Mouse (Mus musculus) urinary bladder, postnatal 4 days (tissue): ENCODE data around the gene Birc7.

ENCODE experiments used
- DNase-seq, 2 experiments: peaks; one replicate each; pipeline ENCODE4 v3.0.0; 2021 to 2022; ENCODE audit warnings: low spot score in 2 of 2

Birc7 gene

DNA sequence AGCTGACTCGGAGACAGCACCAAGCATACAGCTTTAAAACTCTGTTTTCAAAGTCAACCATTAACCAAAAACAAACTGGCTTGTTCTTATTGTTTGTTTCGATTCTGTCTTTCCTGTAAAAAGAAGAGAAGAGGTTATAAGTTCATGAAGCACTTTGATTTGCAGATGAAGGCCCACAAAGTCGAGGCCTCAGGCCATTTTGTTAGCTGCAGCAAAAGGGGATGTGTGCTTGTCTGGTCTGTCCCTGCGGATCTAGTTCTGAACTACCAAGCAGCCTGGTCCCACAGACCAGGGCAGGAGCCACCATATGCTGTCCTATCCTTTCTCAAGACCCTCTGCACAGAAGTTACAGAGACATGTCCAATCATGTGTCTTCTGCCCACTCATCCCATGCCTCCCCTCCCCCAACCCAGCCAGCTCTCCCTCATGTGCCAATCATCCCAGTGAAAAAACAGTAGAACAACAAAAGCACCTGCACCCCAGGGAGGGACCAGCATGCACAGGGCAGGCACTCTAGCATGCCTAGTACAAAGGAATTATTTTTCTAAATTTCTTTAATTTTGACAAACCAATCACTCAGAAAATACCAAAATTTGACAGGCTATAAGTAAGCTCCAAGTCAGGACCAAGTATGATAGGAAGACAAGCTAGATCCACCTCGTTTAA, 23.1 kb upstream of the Birc7 start:
- DNase-seq, result no peak

DNA sequence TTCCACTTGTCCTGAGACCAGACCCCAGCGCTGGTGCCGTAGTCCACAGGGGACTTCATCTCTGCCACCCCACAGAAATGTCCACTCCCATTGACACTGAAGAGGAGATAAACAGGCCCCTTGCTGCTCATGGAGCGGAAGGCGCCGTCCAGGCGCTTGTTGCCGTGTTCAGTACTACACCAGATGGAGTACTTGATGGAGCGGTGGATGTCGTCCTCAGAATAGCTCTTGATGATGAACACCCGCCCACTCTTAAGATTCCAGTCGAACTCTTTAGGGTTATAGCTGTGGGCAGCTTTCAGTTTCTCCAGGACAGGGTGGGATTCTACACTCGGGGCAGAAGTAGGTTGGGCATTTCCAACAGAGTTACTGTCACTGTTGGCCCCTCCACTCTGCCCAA, 17.9 kb upstream of the Birc7 start:
- DNase-seq, result no peak

DNA sequence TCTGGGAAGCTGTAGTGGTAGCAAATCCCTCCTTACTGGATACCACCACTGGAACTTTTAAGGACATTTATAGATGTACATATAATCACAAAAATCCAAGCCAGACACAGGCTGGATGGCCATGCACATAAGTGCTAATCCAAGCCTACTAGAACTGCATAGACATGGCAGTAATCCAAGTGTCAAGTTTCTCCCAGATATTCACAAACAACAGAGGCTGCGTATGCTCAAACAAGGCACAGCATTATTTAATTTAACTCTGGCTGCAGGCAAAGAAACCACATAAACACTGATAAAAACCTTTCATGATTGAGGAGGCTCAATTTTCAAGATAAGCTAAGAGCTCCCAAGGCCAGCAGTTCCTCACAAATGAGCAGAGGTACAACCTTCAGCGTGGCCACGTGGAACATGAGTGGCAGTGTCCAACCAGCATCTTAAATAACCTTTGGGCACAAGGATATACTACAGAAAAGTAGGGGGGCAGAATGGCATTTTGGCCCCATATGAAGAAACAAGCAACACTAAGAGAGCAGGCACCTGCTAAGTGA, 12.9 kb upstream of the Birc7 start:
- DNase-seq, result no peak

DNA sequence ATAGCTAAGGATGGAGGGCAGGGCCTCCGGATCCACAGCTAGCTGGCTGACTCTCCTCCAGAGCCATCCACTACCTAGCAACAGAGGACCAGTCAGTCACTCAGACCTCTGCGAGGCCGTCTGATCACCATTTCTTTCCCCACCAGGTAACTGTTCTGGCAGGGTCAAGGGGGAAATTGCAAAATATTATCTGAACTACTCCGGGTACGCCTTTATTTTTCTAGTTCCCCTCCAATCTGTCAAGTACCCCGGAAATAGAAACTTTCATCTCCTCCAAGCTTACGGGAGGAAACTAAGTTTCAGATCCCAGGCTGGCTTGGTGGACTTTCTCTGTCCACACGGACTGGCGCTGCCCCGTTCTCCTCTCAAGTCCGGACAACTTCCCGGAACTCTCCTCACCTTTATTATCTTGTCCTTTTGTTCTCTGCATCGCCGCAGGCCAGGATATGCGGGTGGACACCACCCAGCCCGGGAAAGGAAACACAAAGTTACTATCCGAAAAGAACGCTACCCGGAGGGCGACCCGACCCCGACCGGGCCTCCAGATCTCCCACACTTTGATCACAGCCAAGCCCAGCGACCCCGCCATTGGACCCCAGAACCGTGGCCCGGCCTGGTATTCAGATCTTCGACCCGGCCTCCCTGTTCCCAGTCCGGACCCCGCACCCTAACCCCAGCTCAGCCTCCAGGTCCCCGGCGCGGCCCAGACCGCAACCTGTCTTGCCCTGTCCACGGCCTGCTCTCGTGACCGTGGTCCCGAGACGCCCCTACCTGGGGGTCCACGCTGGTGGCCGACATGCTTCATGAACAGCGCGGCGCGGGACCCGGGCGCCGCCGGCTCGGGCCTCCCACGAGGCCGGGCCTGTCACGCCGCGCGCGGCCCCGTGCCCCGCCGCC, 8.7 kb upstream of the Birc7 start:
- DNase-seq, result peak in 1 of 2 experiments; percentile 24

DNA sequence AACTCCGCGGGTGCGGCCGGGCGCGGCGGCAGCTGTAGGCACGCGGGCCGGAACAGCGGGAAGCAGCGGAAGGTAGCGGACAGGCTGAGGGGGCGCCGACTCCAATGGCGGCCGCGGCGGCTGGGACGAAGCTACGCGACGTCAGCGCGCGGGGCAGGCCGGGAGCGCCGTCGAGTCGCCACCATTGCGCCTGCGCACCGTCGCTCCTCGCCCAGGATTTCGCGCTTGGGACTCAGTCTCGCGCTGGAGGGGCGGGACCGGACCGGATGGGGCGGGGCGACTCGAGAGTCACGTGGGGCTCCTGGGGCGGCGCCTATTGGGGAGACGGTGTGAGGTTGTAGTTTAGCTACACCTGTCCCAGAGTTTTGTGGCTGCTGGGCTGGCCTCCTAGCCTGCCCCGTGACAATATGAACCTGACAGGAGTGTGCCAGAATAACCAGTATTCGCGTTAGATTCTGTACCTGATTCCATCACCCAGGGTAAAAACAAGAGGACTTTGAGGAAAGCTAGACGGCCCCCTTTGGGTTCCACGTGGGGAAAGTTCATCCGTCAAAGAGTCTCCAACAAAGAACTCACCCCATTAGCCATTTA, 7.9 kb upstream of the Birc7 start, which contains the start of gene Ythdf1:
Gene Ythdf1, minus strand, starts transcription at position 140 of the 591 bp plus-strand sequence.
- peak; percentile 96 to 99 for DNase-seq

DNA sequence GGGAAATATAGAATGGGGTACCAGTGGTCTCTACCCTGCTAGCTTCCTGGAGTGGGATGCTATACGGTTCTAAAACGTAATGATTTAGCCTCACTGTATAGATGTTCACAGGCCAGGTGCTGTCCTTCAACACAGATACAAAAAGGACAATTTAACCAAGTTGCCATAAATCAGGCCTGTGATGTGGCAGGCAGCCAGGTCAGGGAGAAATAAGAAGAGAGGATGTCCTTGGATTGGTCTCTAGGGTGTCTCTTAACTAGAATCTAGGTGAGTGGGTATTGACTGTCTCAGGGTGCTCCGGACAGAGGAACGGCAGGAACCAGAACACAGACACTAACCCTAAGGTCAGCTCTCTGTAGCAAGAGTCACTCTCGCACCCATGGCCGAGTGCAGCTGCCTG, 6.1 kb upstream of the Birc7 start:
- no peak for DNase-seq

DNA sequence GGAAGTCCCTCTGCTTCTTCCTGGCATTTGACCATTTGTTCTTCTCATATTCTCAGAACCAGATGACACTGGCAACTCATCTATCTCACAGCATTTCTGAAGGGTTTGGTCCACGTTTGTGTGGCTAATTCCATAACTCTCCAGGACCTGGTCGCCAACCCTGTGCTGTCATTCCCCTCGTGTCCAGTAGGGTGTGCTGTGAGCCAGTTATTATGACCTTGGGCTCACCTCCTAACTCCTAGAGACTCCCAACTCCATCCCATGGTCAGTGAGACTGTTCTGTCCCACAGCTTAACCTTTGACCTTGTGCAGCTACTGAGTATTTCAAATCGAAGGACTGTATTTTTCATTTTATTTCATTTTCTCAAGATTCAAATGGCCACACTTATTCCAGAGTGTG, 3.6 kb upstream of the Birc7 start:
- DNase-seq, result peak; percentile 52 to 79

DNA sequence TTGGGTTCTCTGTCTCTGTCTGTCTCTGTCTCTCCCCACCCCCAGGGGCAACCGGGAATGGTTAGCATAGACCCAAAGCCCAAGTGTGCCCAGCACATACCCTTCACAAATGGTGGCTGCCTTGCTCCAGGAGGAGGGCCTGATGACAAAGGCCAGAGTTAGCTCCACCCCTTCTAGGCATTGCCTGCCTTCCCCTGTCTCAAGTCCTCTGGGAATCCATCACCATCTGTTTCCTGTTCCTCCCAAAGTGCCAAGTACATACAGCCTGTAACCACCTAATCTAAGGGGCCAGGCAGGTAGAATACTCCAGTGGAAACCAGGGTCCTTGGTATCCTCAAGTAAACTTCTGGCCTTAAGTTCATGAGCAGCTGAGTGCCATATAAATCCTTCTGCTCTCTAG, 3.6 kb downstream of the Birc7 start:
- DNase-seq, result no peak

DNA sequence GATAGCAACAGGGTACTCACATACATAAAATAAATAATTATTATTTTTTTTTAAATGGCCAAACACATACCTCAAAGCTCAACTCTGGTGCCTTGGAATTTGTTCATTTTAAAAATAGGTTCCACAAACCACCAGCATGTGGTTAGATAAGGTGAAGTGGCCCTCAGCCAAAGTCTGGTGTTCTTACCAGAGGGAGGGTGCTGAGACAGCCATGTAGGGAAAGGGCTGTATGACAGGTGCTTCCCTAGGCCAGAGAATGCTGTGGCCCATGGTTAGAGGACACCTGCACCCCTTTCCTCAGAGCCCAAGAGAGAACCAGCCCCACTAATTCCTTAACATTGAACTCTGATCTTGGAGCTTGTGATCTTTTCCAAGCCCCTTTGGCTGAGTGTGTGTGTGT, 11.4 kb downstream of the Birc7 start:
- no peak for DNase-seq

DNA sequence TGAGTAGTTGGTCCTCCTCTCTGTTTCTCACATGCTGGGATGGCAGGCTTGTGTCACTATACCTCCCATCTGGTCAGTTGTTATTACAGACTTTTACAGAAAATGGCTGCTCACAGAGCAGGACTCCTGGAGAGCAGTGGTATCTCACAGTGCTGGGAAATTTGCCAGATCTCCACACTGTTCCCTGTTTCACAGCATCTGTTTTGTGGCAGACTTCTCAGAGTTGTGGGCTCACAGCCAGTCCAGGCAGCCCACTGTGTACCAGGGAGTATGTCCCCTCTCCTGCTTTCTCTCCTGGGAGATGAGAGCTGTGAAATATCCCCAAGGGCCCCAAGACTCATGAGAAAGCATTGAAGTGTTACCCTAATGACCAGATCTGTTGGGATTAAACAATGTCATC, 13.0 kb downstream of the Birc7 start:
- DNase-seq, result no peak

DNA sequence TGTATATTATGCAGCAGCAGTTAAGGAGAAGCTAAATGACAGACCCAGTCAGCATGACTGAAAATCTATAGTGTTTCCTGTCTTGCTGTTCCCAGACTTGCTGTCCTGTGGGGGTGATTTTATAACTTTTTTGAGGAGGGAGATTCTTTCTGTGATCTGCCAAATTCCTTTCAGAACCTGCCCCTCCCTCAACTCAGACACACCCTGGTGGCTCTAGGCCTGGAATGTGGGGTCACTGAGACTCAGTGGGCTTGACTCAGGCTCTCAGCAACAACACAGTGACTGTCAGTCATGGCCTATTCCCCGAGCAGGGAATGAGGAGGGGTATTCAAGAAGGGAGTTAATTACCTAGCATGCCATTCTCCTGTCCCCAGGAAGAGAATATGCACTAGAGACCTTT, 21.1 kb downstream of the Birc7 start:
- no peak for DNase-seq

DNA sequence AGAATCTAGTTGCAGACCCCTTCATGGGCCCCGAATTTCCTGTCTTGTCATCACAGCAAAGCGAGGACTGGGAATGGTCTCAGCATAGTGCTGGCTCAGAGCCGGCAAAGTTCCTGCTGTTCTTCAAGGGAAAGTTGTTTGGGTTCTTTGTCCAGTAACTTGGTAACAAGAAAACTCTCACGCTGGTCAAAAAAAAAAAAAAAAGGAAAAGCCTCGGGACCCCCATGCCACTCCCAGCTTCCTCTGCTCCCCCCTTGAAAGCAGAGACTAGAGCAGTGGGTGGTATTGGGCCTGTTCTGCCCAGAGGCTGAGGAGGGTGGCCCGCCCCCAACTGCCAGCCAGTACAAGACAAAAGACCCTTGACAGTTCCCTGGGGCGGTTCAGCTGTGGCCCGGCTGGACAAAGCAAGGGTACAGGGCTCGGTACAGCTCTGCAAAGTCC, 23.9 kb downstream of the Birc7 start:
- DNase-seq, result no peak

DNA sequence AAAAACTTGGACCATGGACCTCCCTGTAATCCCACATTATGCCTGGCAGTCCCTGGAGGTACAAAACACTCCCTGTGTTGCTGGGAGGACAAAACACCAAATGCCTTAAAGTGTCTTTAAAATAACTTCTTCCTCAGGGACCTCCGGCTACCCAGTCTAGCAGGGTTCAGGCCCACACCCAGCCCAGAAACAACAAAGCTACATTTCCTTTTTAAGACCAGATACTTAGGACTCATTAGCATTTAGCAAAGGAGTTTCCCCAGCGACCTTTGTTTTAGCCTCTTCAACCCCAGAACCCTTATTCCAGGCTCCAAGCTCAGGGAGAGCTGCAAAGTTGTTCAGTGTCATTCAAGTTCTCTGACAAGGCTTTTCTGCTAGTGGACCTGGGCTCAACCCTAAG, 24.8 kb downstream of the Birc7 start:
- no peak for DNase-seq

DNA sequence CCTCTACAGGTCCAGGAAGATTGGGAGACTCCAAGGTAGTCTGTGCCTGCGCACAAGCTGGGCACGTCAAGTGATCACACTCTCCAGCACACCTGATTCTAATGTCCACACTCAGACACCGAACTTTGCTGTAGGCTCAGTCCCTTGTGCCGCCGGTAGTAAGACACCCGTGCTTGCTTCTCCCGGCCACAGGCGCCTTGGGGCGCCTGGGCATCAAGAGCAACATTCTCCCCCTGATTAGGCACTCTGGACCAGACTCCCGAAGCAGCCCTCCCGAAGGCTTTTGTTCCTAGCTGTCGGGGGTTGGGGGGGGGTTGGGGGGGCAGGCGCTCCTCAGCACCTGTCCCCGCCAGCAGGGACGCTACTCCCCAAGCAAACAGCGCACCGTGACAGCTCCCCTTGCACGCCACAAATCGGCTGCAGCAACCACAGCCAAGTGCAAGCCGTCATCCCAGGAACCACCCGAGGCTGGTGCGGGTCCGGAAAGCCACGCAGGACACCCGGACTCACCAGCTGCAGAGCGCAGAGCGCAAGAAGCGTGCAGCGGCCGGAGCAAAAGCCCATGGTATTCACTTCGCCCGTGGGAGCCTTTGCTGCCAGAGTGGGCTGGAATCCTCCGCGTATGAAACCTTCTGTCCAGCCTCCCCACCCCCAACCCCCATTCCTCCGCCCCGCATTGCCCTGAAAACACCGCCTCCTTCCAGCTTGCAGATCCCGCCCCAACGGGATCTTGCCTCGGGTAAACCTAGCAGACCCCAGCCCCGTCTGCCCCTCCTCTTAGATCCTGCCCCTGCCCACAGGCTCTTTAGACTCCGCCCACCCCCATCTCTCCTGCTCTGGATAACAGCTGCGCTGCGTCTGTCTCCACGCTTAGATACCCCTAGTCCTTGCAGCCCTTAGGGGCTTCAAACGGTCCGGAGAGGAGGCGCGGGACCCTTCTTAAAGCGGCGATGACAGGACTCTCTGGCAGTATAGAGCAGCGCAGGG, 25.5 kb downstream of the Birc7 start, which contains the start of gene Nkain4:
Gene Nkain4, minus strand, starts transcription at position 639 of the 987 bp plus-strand sequence.
- DNase-seq, result peak in 1 of 2 experiments; percentile 56

DNA sequence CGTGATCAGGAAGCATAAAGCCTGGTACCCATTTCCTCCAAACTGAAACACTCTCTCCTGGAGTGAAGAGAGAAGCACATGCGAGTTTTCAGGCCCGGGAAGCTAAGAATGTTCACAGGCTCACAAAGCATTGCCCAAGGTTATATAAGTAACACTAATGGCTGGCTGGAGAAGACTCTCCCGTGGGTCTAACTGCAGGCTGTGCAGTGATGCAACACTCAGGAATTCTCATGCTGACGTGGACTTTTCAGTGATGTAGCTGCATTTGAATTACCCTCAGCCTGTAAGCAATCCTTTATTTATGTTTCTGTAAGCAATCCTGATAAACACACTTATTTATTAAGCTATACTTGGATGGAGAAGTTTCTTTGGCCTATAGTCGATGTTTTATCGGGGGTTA, 30.8 kb downstream of the Birc7 start:
- no peak for DNase-seq

DNA sequence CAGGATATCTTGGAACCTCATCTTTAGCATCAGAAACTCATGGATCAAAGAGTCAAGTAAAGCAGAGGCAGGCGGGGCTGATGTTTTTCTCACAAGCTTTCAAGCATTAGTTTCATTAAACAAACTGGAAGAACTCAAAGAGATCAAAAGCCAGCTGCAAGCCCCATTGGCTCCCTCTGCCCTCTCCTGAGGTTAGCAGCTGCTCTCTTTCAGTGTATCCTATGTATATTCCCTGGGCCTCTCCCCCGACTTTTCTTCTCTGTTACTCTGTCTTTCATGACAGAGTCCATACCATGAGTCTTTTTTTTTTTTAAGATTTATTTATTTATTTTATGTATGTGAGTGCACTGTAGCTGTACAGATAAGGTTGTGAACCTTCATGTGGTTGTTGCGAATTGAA, 31.4 kb downstream of the Birc7 start:
- DNase-seq, result no peak

DNA sequence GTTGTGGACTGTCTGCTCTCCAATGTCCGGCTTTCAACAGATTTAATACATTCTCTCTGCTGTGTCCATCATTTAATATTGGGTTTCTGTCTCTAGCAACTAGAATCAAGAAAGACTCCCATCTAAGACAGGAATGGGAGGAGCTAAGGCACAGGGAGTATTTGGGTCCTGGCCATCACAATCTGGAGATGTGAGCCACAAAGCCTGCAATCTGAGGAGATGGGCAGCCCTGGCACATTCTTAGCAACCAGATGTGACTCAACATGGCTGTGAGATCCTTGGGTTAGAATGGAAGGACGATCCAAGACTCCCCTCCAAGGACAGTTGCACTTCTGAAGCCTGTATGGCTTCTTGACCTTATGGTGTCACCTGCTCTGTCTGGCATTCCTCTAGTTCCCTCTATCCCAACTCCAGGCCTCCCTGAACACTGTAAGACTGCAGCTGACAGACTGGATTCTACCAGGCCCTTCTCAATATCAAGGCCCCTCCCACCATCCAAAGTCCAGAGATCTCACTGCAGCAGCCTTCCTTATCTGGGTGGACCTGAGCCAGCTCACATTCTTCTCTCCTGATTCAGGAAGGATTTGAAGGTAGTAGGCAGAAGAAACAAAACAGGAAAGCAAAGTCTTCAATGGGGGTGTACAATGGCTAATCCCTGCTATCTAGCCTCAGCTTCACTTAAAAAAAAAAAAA, 33.9 kb downstream of the Birc7 start:
- DNase-seq, result no peak

DNA sequence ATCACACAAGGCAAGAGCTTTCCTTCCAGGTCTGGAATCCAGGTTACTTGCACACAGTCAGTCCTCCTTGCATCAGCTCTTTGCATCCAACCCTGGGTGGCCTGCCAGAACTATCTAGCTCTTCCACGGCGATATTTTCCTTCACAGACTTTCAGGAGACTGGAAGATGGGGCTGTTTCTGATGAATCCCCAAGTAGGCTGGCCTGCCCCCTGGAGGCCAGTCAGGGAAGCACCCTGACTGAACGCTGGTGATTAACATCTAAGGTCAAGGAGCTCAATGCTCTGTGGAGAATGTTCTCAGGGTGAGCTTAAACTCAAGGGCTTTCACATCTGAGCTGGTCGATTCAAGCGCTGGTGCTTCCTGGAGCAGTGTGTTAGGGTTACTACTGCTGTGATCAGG, 35.1 kb downstream of the Birc7 start:
- peak; percentile 58 to 78 for DNase-seq

DNA sequence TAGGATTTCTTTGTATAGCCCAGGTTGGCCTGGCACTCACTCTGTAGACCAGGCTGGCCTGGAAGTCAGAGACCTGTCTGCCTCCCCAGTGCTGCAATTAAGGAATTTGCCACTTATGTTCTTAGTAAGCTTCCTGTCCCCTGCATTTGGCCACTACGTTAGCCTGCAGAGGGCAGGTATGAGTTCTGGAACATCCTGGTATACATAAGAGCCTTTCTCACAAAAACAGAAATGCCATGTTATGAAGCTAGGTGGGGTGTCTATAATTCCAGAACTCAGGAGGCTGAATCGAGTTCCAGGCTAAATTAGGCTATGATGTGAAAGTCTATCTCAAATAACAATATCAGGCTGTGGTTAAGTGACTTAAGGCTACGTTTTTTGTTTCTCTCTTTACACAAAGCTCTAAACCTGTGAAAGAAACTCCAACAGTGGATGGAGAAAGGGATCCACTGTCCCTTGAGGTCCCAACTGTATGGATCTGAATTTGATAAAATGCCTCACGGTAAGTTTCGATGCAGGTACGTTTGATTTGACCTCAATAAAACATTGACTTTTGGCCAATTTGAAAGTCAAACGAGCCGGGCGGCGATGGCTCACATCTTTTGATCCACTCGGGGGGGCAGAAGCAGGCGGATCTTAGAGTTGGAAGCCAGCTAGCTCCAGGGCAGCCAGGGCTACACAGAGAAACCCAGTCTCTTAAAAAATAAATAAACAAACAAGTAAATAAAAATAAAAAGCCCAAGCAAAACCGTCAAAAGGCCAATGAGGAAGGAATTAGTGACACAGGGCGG, 37.5 kb downstream of the Birc7 start:
- no peak for DNase-seq
